Mouse (Mus musculus): Measurements from ENCODE around the gene Nav2. TPM values are rescaled to one million over a fixed set of nuclear protein-coding genes. Genes with fewer than 3 reads are reported as not detected.

Nav2 gene
- total and polyA plus RNA-seq, 3 experiments: 2.0 to 2.7 TPM; not detected in 1

DNA sequence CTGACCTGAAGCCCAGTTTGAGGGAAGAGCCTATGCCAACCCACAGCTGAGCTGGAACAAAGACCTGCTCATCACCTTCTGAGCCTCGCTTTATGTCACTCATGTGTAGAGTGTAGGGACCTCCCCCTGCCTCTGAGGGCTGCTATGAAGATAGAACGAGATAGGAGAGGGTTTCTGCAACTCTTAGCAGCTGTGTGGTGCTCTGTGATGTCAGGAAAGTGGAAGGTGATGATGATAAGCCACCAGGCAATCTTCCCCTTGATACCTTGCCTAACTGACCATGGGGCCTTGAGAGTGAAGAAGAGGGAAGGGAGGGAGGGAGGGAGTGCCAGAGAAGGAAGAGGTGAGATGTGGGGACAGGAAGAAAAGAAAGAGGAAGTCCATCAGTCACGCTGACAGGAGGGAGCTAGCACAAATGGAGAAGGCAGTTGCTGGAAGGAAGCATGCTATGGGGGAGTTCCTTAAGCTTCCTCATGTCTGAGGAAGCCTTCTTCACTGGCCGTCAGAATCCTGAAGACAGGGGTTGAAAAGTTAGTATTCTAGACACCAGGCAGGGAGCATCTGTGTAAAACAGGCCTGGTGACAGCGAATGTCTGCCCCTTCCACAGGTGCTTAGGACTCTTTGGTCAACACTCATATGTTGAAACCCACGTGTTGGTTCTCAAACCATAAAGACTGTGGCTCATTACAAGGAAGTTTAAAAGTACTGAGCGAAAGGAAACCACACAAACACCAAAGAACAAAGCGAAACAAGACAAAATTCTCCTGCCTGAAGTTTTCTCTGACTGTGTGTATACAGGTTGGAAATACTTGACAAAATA lies at the start of gene Nav2 (continued):
- TF ChIP-seq UBTF (IDR thresholded peaks at IDR 0.05; ENCODE audit: borderline replicate concordance, insufficient read depth, low read depth, low read length): no peak
- TF ChIP-seq MXI1 (IDR thresholded peaks at IDR 0.05; ENCODE audit: low read depth, low read length): peak; percentile 59
- TF ChIP-seq ELF1 (IDR thresholded peaks at IDR 0.05; ENCODE audit: low read depth, low read length): no peak
- TF ChIP-seq EP300 (IDR thresholded peaks at IDR 0.05; ENCODE audit: low read depth in 1 of 2, low read length in 2 of 2): peak; percentile 52 to 54; a peak in 3 of 4 replicates
- TF ChIP-seq KAT2A (conservative IDR thresholded peaks at IDR 0.05; ENCODE audit: low read depth, low read length): no peak

DNA sequence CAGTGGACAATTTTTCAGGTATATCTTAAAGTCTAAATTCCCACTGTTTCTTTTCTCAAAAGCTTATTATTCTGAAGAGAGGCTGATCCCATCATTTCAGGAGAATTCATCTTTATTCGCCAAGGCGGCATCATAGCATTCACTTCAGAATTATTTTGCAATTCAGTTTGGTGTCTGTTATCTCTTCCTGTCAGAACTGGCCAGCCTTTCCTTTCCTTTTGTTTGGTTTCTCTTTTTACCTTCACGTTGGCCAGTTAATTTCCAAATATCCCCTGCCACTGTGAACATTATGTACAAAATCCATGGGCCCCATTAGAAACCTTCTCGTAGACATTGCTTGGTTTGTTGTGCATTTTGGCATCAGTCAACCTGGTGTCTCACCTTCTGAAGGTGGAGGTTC lies 49.2 kb upstream of the Nav2 start:
- H3K36me3 ChIP-seq (ENCODE audit: control insufficient read depth in 1 of 2, insufficient read depth in 2 of 2, low read length in 2 of 2): peaks cover 0 to 49% of the 10 kb centered on the region in 2 experiments; a peak in 2 of 4 replicates
- H3K4me3 ChIP-seq (ENCODE audit: control insufficient read depth in 1 of 2, insufficient read depth in 1 of 2, low read depth in 2 of 2, low read length in 2 of 2): peak overlapping the region in 1 of 2 experiments; percentile 31; a peak in 2 of 4 replicates
- H3K27ac ChIP-seq (ENCODE audit: control insufficient read depth, low read depth, low read length): peak overlapping the region; percentile 82
- TF ChIP-seq RCOR1 (IDR thresholded peaks at IDR 0.05; ENCODE audit: low read depth, low read length) (peak; percentile 60; the same call in 1 of the 2 replicates), TAL1 (IDR thresholded peaks at IDR 0.05; ENCODE audit: low read length) (peak; percentile 84), GATA1 (IDR thresholded peaks at IDR 0.05; ENCODE audit: low read depth, low read length) (peak; percentile 78), EP300 (IDR thresholded peaks at IDR 0.05; ENCODE audit: low read depth in 1 of 2, low read length in 2 of 2) (peak; percentile 92 to 93), ZC3H11A (IDR thresholded peaks at IDR 0.05; ENCODE audit: low read depth, low read length) (no peak), MAZ (IDR thresholded peaks at IDR 0.05; ENCODE audit: low read depth, low read length) (peak; percentile 31; the same call in 1 of the 2 replicates), MYC (IDR thresholded peaks at IDR 0.05; ENCODE audit: low read depth, low read length) (0 out of 2 replicates have a peak, but pooled peaks have one; percentile 39), JUND (IDR thresholded peaks at IDR 0.05; ENCODE audit: low read depth, low read length) (0 out of 2 replicates have a peak, but pooled peaks have one; percentile 28), MXI1 (IDR thresholded peaks at IDR 0.05; ENCODE audit: low read depth, low read length) (peak; percentile 32), UBTF (IDR thresholded peaks at IDR 0.05; ENCODE audit: borderline replicate concordance, insufficient read depth, low read depth, low read length) (no peak), NRF1 (IDR thresholded peaks at IDR 0.05; ENCODE audit: insufficient read depth, low read depth, low read length, poor library complexity, severe bottlenecking) (no peak), POLR2AphosphoS2 (IDR thresholded peaks at IDR 0.05; ENCODE audit: low read length) (no peak), SIN3A (IDR thresholded peaks at IDR 0.05; ENCODE audit: low read length) (peak; percentile 55), MYB (IDR thresholded peaks at IDR 0.05; ENCODE audit: low read depth, low read length) (peak; percentile 62), CTCF (IDR thresholded peaks at IDR 0.05 in 2 of 3, conservative IDR thresholded peaks at IDR 0.05 in 1 of 3; ENCODE audit: control insufficient read depth in 1 of 3, insufficient read depth in 1 of 3, low read depth in 2 of 3, low read length in 3 of 3, poor library complexity in 1 of 3, severe bottlenecking in 1 of 3) (no peak), MAX (IDR thresholded peaks at IDR 0.05; ENCODE audit: low read length) (peak; percentile 46; the same call in 1 of the 2 replicates), MAFK (IDR thresholded peaks at IDR 0.05; ENCODE audit: borderline replicate concordance, low read depth, low read length) (0 out of 2 replicates have a peak, but pooled peaks have one; percentile 48), TCF12 (IDR thresholded peaks at IDR 0.05; ENCODE audit: low read depth, low read length) (peak; percentile 87), ETS1 (IDR thresholded peaks at IDR 0.05; ENCODE audit: low read depth, low read length) (peak; percentile 53; the same call in 1 of the 2 replicates), CHD2 (IDR thresholded peaks at IDR 0.05; ENCODE audit: low read length) (no peak)
- H3K9me3 ChIP-seq (replicated peaks; ENCODE audit: insufficient read depth, low read length): no peaks in the 10 kb centered on the region
- H3K27me3 ChIP-seq (ENCODE audit: control insufficient read depth in 1 of 2, insufficient read depth in 2 of 2, low read length in 2 of 2): no peaks in the 10 kb centered on the region
- H3K79me2 ChIP-seq (ENCODE audit: control insufficient read depth, insufficient read depth, low read length, poor library complexity): no peaks in the 10 kb centered on the region
- H3K9ac ChIP-seq (ENCODE audit: control insufficient read depth, low read depth, low read length, poor library complexity, severe bottlenecking): peak overlapping the region; percentile 31; the same call in 1 of the 2 replicates
- DNase-seq (ENCODE audit: low read depth, low spot score): peak; percentile 56
- peaks cover 44 to 50% of the 10 kb centered on the region in 2 experiments for H3K4me1 ChIP-seq (ENCODE audit: control insufficient read depth in 1 of 2, insufficient read depth in 2 of 2, low read length in 2 of 2)

Measured in MEL (cell line).